Mouse (Mus musculus): ENCODE measurements at regions not wholly inside any gene's neighbourhood (a gene's known extent, or its start where the extent isn't known, plus 50 kb on each side); places are given as distances from the start of the nearest gene placed in this dataset.

DNA sequence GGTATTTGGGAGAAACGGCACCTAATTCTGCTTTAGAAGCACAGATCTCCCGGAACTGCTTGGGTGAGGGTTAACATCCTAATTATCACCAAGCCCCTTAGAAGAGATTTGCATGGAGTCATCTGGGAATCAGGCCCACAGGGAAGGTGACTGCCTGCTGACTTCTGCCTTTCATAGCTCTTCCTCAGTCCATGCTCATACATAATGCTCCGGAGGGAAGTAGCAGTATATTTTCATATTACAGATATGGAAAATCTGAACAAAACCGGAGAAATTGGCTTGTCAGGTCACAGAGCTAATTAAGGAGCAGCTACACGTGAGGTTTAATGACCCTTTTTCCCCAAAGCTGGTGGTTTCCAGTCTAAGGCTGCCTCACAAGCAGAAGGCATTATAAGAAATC lies 72.8 kb upstream of the Nbea start:
- no peak overlapping the region for H3K27ac ChIP-seq (ENCODE audit: low read depth, low read length)

GRCm38 (mm10) chr3:56244370-56244769 lies 60.9 kb upstream of the Nbea start:
- no peak for ATAC-seq (ENCODE audit: low read depth)
- Histone ChIP-seq H3K4me2 (ENCODE audit: low read depth, low read length) (no peak overlapping the region), H3K27me3 (ENCODE audit: control insufficient read depth, insufficient read depth, low read length) (no peaks in the 10 kb centered on the region), H3K4me1 (ENCODE audit: control insufficient read depth, insufficient read depth, low read length) (no peaks in the 10 kb centered on the region), H3K27ac (ENCODE audit: low read depth, low read length) (no peak overlapping the region), H3K9ac (replicated peaks; ENCODE audit: low read depth, low read length) (no peak overlapping the region), H3K36me3 (ENCODE audit: control insufficient read depth, insufficient read depth, low read length) (no peaks in the 10 kb centered on the region), H3K4me3 (ENCODE audit: low read depth, low read length) (no peak overlapping the region), H3K9me3 (ENCODE audit: control insufficient read depth, low read length) (no peaks in the 10 kb centered on the region)
- 12% methylated on average over 1 of the region's 1 CpGs for WGBS

More for the DNA sequence above, 72.8 kb upstream of the Nbea start:
- H3K4me3 ChIP-seq (ENCODE audit: low read depth, low read length) = no peak overlapping the region
- ATAC-seq (ENCODE audit: low read depth) = no peak
- no peaks in the 10 kb centered on the region for H3K36me3 ChIP-seq (ENCODE audit: control insufficient read depth, insufficient read depth, low read length)
- H3K9ac ChIP-seq (replicated peaks; ENCODE audit: low read depth, low read length) = no peak overlapping the region
- no peak overlapping the region for H3K4me2 ChIP-seq (ENCODE audit: low read depth, low read length)
- no peaks in the 10 kb centered on the region for H3K9me3 ChIP-seq (ENCODE audit: control insufficient read depth, low read length)
- 56% methylated on average over 5 of the region's 5 CpGs for WGBS
- no peaks in the 10 kb centered on the region for H3K4me1 ChIP-seq (ENCODE audit: control insufficient read depth, insufficient read depth, low read length)
- no peaks in the 10 kb centered on the region for H3K27me3 ChIP-seq (ENCODE audit: control insufficient read depth, insufficient read depth, low read length)

DNA sequence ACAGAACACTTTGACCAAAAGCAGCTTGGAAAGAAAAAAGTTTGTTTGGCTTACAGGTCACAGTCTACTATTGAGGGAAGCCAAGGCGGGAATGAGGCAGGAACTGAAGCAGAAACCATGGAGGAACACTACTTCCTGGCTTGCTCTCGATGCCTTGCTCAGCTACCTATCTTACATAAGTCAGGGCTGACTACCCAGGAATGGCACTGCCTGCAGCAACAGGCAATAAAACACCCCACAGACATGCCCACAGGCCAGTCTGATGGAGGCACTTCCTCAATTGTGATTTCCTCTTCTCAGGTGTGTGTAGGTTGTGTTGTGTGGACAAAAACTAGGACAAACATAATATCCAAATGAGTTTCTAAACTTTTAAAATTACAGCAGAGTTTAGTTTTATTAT lies 54.7 kb upstream of the Nbea start:
- Histone ChIP-seq H3K4me3 (ENCODE audit: low read depth, low read length) (no peak overlapping the region), H3K4me2 (ENCODE audit: low read depth, low read length) (no peak overlapping the region), H3K27ac (ENCODE audit: low read depth, low read length) (no peak overlapping the region), H3K9ac (replicated peaks; ENCODE audit: low read depth, low read length) (no peak overlapping the region), H3K36me3 (ENCODE audit: control insufficient read depth, insufficient read depth, low read length) (no peaks in the 10 kb centered on the region), H3K4me1 (ENCODE audit: control insufficient read depth, insufficient read depth, low read length) (no peaks in the 10 kb centered on the region), H3K9me3 (ENCODE audit: control insufficient read depth, low read length) (no peaks in the 10 kb centered on the region), H3K27me3 (ENCODE audit: control insufficient read depth, insufficient read depth, low read length) (no peaks in the 10 kb centered on the region)
- no peak for ATAC-seq (ENCODE audit: low read depth)
- 86% methylated on average over 2 of the region's 2 CpGs for WGBS

- Histone ChIP-seq H3K27ac (ENCODE audit: low read depth, low read length) (no peak overlapping the region), H3K4me2 (ENCODE audit: low read depth, low read length) (no peak overlapping the region), H3K27me3 (ENCODE audit: control insufficient read depth, insufficient read depth, low read length) (no peaks in the 10 kb centered on the region), H3K36me3 (ENCODE audit: control insufficient read depth, insufficient read depth, low read length) (no peaks in the 10 kb centered on the region), H3K4me1 (ENCODE audit: control insufficient read depth, insufficient read depth, low read length) (no peaks in the 10 kb centered on the region), H3K9me3 (ENCODE audit: control insufficient read depth, low read length) (no peaks in the 10 kb centered on the region), H3K4me3 (ENCODE audit: low read depth, low read length) (no peak overlapping the region), H3K9ac (replicated peaks; ENCODE audit: low read depth, low read length) (no peak overlapping the region)
- ATAC-seq (ENCODE audit: low read depth) = no peak
- WGBS = 78% methylated on average over 1 of the region's 1 CpGs
Observed at GRCm38 (mm10) chr3:56236163-56236562, 52.7 kb upstream of the Nbea start.

Data from neural tube, embryonic 14.5 days (tissue).